26 mouse cellular contexts compared by ENCODE assay signal in genomic region chr19:53696655-53697054, GRCm38 (mm10). TPM values are rescaled to one million over a fixed set of nuclear protein-coding genes. Genes with fewer than 3 reads are reported as not detected.
DNase-seq lines count a peak whose midpoint lies in the region; ATAC-seq and TF ChIP-seq lines count a peak whose summit lies in the region.
"Had no signal": no experiment of that assay in that cellular context is flagged by ENCODE, and none has a peak within 500 bp of the region (broad histone marks: within the 10 kb centered on the region; RNA-seq: fewer than 3 reads in every experiment).

No protein-coding gene starts in this region.

- peak overlapping the region; percentile 65 for H3K4me2 ChIP-seq in heart, embryonic 14.5 days (ENCODE audit: low read length)
- H3K4me2 ChIP-seq in embryonic facial prominence, embryonic 13.5 days: no peak overlapping the region
- no peak overlapping the region for H3K4me2 ChIP-seq in embryonic facial prominence, embryonic 14.5 days (ENCODE audit: low read depth, low read length)
- H3K4me2 ChIP-seq: kidney, embryonic 15.5 days; limb, embryonic 12.5 days; liver, embryonic 11.5 days; lung, embryonic 15.5 days; midbrain, embryonic 11.5 days had no signal

- ATAC-seq in heart, embryonic 14.5 days (ENCODE audit: insufficient number of reproducible peaks, insufficient read depth, low FRiP score, low read depth): no peak
- no peak for ATAC-seq in embryonic facial prominence, embryonic 13.5 days (ENCODE audit: insufficient number of reproducible peaks, insufficient read depth, low FRiP score, low TSS enrichment, low read depth)
- no peak for ATAC-seq in embryonic facial prominence, embryonic 14.5 days (ENCODE audit: low read depth)
- ATAC-seq: forebrain, embryonic 16.5 days; midbrain, embryonic 16.5 days had no signal

- no peaks in the 10 kb centered on the region for H3K79me2 ChIP-seq in heart, adult 2 months (replicated peaks; ENCODE audit: control insufficient read depth, insufficient read depth, low read length)

- H3K36me3 ChIP-seq in heart, adult 2 months (ENCODE audit: control insufficient read depth, insufficient read depth, low read length): no peaks in the 10 kb centered on the region
- no peaks in the 10 kb centered on the region for H3K36me3 ChIP-seq in heart, embryonic 14.5 days (ENCODE audit: control insufficient read depth, insufficient read depth, low read length)
- no peaks in the 10 kb centered on the region for H3K36me3 ChIP-seq in embryonic facial prominence, embryonic 13.5 days
- H3K36me3 ChIP-seq in embryonic facial prominence, embryonic 14.5 days (ENCODE audit: control insufficient read depth, insufficient read depth, low read length): no peaks in the 10 kb centered on the region
- H3K36me3 ChIP-seq: hindbrain, embryonic 15.5 days; kidney, embryonic 15.5 days; limb, embryonic 12.5 days; lung, embryonic 15.5 days had no signal

- H3K27ac ChIP-seq in heart, adult 2 months: peak overlapping the region; percentile 78
- peak overlapping the region; percentile 97 to 99 for H3K27ac ChIP-seq in heart, embryonic 14.5 days (replicated peaks in 1 of 2; ENCODE audit: control insufficient read depth in 1 of 2, insufficient read depth in 1 of 2, low read depth in 2 of 2, low read length in 2 of 2)
- H3K27ac ChIP-seq in embryonic facial prominence, embryonic 13.5 days: peak overlapping the region; percentile 76; the same call in 1 of the 2 replicates
- H3K27ac ChIP-seq in embryonic facial prominence, embryonic 14.5 days (replicated peaks; ENCODE audit: low read depth, low read length): peak overlapping the region; percentile 28; the same call in 1 of the 2 replicates
- H3K27ac ChIP-seq: hindbrain, embryonic 15.5 days; kidney, embryonic 15.5 days; limb, embryonic 12.5 days; lung, embryonic 15.5 days had no signal

- WGBS in heart, adult 2 months: 68% methylated on average over 3 of the region's 3 CpGs
- WGBS in heart, embryonic 14.5 days: 88% methylated on average over 3 of the region's 3 CpGs
- WGBS in embryonic facial prominence, embryonic 13.5 days: 76% methylated on average over 3 of the region's 3 CpGs
- 75% methylated on average over 3 of the region's 3 CpGs for WGBS in embryonic facial prominence, embryonic 14.5 days

- H3K9me3 ChIP-seq in heart, embryonic 14.5 days (ENCODE audit: control insufficient read depth, low read length): no peaks in the 10 kb centered on the region
- H3K9me3 ChIP-seq in embryonic facial prominence, embryonic 13.5 days: no peaks in the 10 kb centered on the region
- no peaks in the 10 kb centered on the region for H3K9me3 ChIP-seq in embryonic facial prominence, embryonic 14.5 days (ENCODE audit: control insufficient read depth, low read length)
- H3K9me3 ChIP-seq: hindbrain, embryonic 15.5 days; kidney, embryonic 15.5 days; limb, embryonic 12.5 days; lung, embryonic 15.5 days had no signal

- no peak for TF ChIP-seq POLR2A in heart, adult 2 months (IDR thresholded peaks at IDR 0.05; ENCODE audit: insufficient read depth, low read depth, low read length)

- H3K27me3 ChIP-seq in heart, adult 2 months (ENCODE audit: control insufficient read depth, insufficient read depth, low read length): no peaks in the 10 kb centered on the region
- no peaks in the 10 kb centered on the region for H3K27me3 ChIP-seq in heart, embryonic 14.5 days (ENCODE audit: control insufficient read depth, insufficient read depth, low read length)
- H3K27me3 ChIP-seq in embryonic facial prominence, embryonic 13.5 days: no peaks in the 10 kb centered on the region
- no peaks in the 10 kb centered on the region for H3K27me3 ChIP-seq in embryonic facial prominence, embryonic 14.5 days (replicated peaks; ENCODE audit: control insufficient read depth, insufficient read depth, low read length)
- H3K27me3 ChIP-seq: hindbrain, embryonic 15.5 days; kidney, embryonic 15.5 days; limb, embryonic 12.5 days had no signal

- intact Hi-C loops in heart, adult 2 months (cut with DNase I): loop anchor here (2.0 kb wide), 1 partner anchor 20 kb away; the partner anchor contains the start of gene Rbm20
- intact Hi-C loops in heart, postnatal 25 days (cut with DNase I): no loop called here

- H3K4me3 ChIP-seq in heart, adult 2 months: no peak overlapping the region
- H3K4me3 ChIP-seq in heart, embryonic 14.5 days (ENCODE audit: control insufficient read depth in 1 of 2, insufficient read depth in 1 of 2, low read depth in 1 of 2, low read length in 2 of 2): no peak overlapping the region
- H3K4me3 ChIP-seq in embryonic facial prominence, embryonic 13.5 days: no peak overlapping the region
- H3K4me3 ChIP-seq in embryonic facial prominence, embryonic 14.5 days (ENCODE audit: low read depth, low read length): no peak overlapping the region
- H3K4me3 ChIP-seq: erythroblast, embryonic 14.5 days; hindbrain, embryonic 15.5 days; kidney, embryonic 15.5 days; limb, embryonic 12.5 days; lung, embryonic 15.5 days had no signal

- no peak for TF ChIP-seq CTCF in heart, adult 2 months (IDR thresholded peaks at IDR 0.05)

- no peak for DNase-seq in heart, adult 2 months
- no peak for DNase-seq in heart, postnatal 25 days (ENCODE audit: low spot score)
- DNase-seq in heart, adult 18-20 months: no peak
- DNase-seq in embryonic facial prominence, embryonic 14.5 days (ENCODE audit: low spot score): no peak
- DNase-seq in adrenal gland, postnatal 36 days: no peak
- DNase-seq: adrenal gland, postnatal 25 days; B cell, adult 2 months; kidney, adult 18-20 months; kidney, postnatal 25 days; lung, postnatal 36 days; right cerebral cortex, postnatal 25 days; thymus, adult 18-20 months; thymus, postnatal 25 days had no signal

- H3K4me1 ChIP-seq in heart, adult 2 months (ENCODE audit: control insufficient read depth, insufficient read depth, low read length): peaks cover 6% of the 10 kb centered on the region; the same call in 1 of the 2 replicates
- peaks cover 29 to 52% of the 10 kb centered on the region in 2 experiments for H3K4me1 ChIP-seq in heart, embryonic 14.5 days (ENCODE audit: control insufficient read depth in 2 of 2, insufficient read depth in 2 of 2, low read length in 2 of 2)
- peaks cover 44% of the 10 kb centered on the region for H3K4me1 ChIP-seq in embryonic facial prominence, embryonic 13.5 days
- peaks cover 28% of the 10 kb centered on the region; the same call in 1 of the 2 replicates for H3K4me1 ChIP-seq in embryonic facial prominence, embryonic 14.5 days (ENCODE audit: control insufficient read depth, insufficient read depth, low read length)
- H3K4me1 ChIP-seq: lung, embryonic 15.5 days had no signal

- no peak for TF ChIP-seq EP300 in heart, adult 2 months (IDR thresholded peaks at IDR 0.05; ENCODE audit: insufficient read depth, low read depth, low read length)

- H3K9ac ChIP-seq in heart, adult 2 months (ENCODE audit: low read depth, low read length): no peak overlapping the region
- peak overlapping the region; percentile 76 for H3K9ac ChIP-seq in heart, embryonic 14.5 days (ENCODE audit: low read length)
- no peak overlapping the region for H3K9ac ChIP-seq in embryonic facial prominence, embryonic 13.5 days
- H3K9ac ChIP-seq in embryonic facial prominence, embryonic 14.5 days (ENCODE audit: low read depth, low read length): no peak overlapping the region
- H3K9ac ChIP-seq: hindbrain, embryonic 15.5 days; kidney, embryonic 15.5 days; limb, embryonic 12.5 days; lung, embryonic 15.5 days had no signal

RNA-seq across cellular contexts. Expression of gene Rbm20, which starts 19.5 kb away (rescaled TPM):
- 100 to 1,000 TPM; 194 to 231 TPM for total RNA-seq in heart, adult 2 months (2021)
- polyA plus RNA-seq in heart, adult 2 months (2012; rRNA removed): 143 and 161 TPM in 2 replicates
- total RNA-seq in heart, postnatal 25 days (2021): 100 to 1,000 TPM; 203 to 227 TPM
- 52.0 and 55.2 TPM in 2 replicates for polyA plus RNA-seq in heart, embryonic 14.5 days (2014; fragmentation: Nextera tagmentation; extraction: Ambion mirVana)
- total RNA-seq in heart, adult 18-20 months (2021): 100 to 1,000 TPM; 175 to 184 TPM
- polyA plus RNA-seq in embryonic facial prominence, embryonic 13.5 days (2015; fragmentation: Nextera tagmentation; extraction: Ambion mirVana): 3.1 and 4.2 TPM in 2 replicates
- polyA plus RNA-seq in embryonic facial prominence, embryonic 14.5 days (2014; fragmentation: Nextera tagmentation; extraction: Ambion mirVana): 5.8 and 5.9 TPM in 2 replicates
- 1 to 10 TPM; 1.4 to 2.1 TPM for total RNA-seq in adrenal gland, postnatal 36 days (2021)
- total RNA-seq: hematopoietic stem cell, adult 5-6 weeks; neutrophil, adult 5-6 weeks had no signal
- polyA plus RNA-seq: erythroblast, embryonic 14.5 days had no signal

Comparison
In these comparisons a context has a peak if more than half of its experiments do, and no peak if none do; other contexts are left out.
1. H3K27ac ChIP-seq: peak in every context shown above with its lines; median percentile 98 in heart, embryonic 14.5 days; 78 in heart, adult 2 months; 76 in embryonic facial prominence, embryonic 13.5 days; 28 in embryonic facial prominence, embryonic 14.5 days.
2. RNA of gene Rbm20, which starts 19.5 kb away (total RNA-seq): 194 to 231 TPM in heart, adult 2 months, 203 to 227 TPM in heart, postnatal 25 days and 175 to 184 TPM in heart, adult 18-20 months; 1.4 to 2.1 TPM in adrenal gland, postnatal 36 days; every median in the first group is over 10 times any median in the second.